Mouse (Mus musculus): Measurements from ENCODE around the gene Gm10392. TPM values are rescaled to one million over a fixed set of nuclear protein-coding genes. Genes with fewer than 3 reads are reported as not detected.

Gene Gm10392
- polyA plus RNA-seq, 1 experiment from 2014 or later, result not detected

DNA sequence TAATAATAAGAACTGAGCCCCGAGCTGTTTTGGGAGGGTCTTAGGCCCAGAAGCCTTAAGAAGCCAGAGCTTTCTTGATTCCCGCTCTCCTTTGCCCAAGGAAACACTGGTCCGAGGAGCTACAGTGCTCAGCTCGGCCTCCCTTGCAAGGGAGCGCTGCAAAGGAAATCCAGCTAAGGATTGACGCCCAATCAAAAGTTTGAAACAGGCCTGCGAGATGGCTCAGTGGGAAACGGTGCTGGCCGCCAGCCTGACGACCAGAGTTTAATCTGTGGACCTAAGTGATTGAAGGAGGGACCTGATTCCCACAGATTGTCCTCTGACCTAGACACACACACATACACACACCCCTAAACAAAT is 5.2 kb downstream of the Gm10392 start:
- Histone ChIP-seq H3K27me3 (ENCODE audit: control insufficient read depth, insufficient read depth, low read length) (peaks cover 8% of the 10 kb centered on the region), H3K36me3 (replicated peaks; ENCODE audit: control insufficient read depth, insufficient read depth, low read depth, low read length) (no peaks in the 10 kb centered on the region), H3K9ac (replicated peaks; ENCODE audit: low read length) (peak overlapping the region; percentile 55), H3K4me2 (ENCODE audit: low read depth, low read length) (peak overlapping the region; percentile 72), H3K9me3 (replicated peaks; ENCODE audit: control insufficient read depth, low read length) (no peaks in the 10 kb centered on the region), H3K4me1 (ENCODE audit: control insufficient read depth, insufficient read depth, low read length) (peaks cover 15% of the 10 kb centered on the region), H3K4me3 (ENCODE audit: low read depth, low read length) (peak overlapping the region; percentile 62), H3K27ac (replicated peaks; ENCODE audit: low read depth, low read length) (no peak overlapping the region)
- no peak for ATAC-seq (replicated peaks; ENCODE audit: insufficient number of reproducible peaks, low FRiP score, low TSS enrichment, low read depth)
- WGBS, result 6% methylated on average over 10 of the region's 10 CpGs
- peak; percentile 53 for DNase-seq (ENCODE audit: low spot score)

DNA sequence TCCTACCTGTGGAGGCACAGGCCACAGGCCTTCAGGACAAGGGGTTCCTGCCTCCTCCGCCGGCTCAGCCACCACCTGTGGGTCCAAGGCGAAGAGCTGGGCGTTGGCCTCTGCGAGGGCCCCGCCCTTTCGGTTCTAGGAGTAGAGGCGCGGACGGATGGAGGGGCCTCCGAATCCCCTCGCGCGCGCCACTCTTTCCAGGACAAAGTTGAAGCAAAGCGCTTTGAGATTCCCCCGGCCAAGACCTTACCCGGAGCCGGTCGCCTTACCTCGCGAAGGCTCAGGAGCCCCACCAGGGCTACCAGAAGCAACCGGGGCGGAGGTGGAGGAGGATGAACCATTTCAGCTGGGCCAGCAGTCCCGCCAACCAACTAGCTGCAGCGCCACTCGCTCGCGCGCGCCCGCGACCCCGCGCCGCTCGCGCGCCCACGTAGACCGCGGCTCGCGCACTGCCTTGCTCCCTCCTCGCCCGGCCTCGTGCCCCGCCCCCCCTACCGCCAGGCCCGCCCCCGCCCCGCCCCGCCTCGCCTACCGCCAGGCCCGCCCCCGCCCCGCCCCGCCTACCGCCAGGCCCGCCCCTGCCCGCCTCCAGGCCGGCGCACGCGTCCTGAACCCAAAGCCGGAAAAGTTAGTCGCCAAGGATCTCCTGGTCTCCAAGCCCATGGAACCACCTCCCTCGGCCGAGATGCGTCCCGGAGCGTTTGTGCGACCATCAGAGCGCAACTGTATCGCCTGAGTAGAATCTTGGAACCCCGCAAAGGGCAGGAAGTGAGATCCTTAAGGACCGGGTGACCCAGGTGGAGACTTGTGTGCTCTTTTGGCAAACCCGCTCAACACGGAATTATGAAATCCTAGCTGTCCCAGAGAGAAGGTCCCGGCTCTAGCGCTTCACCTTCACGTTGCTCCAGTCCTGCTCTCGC is 5.8 kb downstream of the Gm10392 start:
- Histone ChIP-seq H3K36me3 (replicated peaks; ENCODE audit: control insufficient read depth, insufficient read depth, low read depth, low read length) (no peaks in the 10 kb centered on the region), H3K9ac (replicated peaks; ENCODE audit: low read length) (peak overlapping the region; percentile 55), H3K27ac (replicated peaks; ENCODE audit: low read depth, low read length) (no peak overlapping the region), H3K4me3 (ENCODE audit: low read depth, low read length) (peak overlapping the region; percentile 62), H3K9me3 (replicated peaks; ENCODE audit: control insufficient read depth, low read length) (no peaks in the 10 kb centered on the region), H3K4me1 (ENCODE audit: control insufficient read depth, insufficient read depth, low read length) (peaks cover 15% of the 10 kb centered on the region), H3K27me3 (ENCODE audit: control insufficient read depth, insufficient read depth, low read length) (peaks cover 8% of the 10 kb centered on the region), H3K4me2 (ENCODE audit: low read depth, low read length) (peak overlapping the region; percentile 72)
- ATAC-seq (replicated peaks; ENCODE audit: insufficient number of reproducible peaks, low FRiP score, low TSS enrichment, low read depth) (peak; percentile 45), DNase-seq (ENCODE audit: low spot score) (peak; percentile 91)
- under 1% methylated on average over 63 of the region's 84 CpGs for WGBS

DNA sequence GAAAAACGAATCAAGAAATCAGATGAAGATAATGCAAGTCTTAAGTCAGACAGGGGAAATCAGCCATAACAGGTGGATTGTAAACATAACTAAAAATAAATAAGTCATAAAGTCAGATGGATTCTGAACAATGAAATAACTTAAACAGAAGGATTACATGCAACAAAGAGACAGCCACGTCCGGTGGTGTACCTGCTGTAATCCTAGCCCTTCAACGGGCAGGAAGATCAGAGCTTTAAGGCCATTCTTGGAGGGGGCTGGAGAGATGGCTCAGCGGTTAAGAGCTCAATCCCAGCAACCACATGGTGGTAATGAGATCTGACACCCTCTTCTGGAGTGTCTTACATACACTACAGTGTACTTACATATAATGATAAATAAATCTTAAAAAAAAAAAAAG is 7.7 kb downstream of the Gm10392 start:
- Histone ChIP-seq H3K4me1 (ENCODE audit: control insufficient read depth, insufficient read depth, low read length) (peaks cover 15% of the 10 kb centered on the region), H3K4me3 (ENCODE audit: low read depth, low read length) (no peak overlapping the region), H3K27me3 (ENCODE audit: control insufficient read depth, insufficient read depth, low read length) (peaks cover 7% of the 10 kb centered on the region), H3K9ac (replicated peaks; ENCODE audit: low read length) (no peak overlapping the region), H3K4me2 (ENCODE audit: low read depth, low read length) (no peak overlapping the region), H3K36me3 (replicated peaks; ENCODE audit: control insufficient read depth, insufficient read depth, low read depth, low read length) (peaks cover 11% of the 10 kb centered on the region), H3K27ac (replicated peaks; ENCODE audit: low read depth, low read length) (no peak overlapping the region), H3K9me3 (replicated peaks; ENCODE audit: control insufficient read depth, low read length) (no peaks in the 10 kb centered on the region)
- ATAC-seq (replicated peaks; ENCODE audit: insufficient number of reproducible peaks, low FRiP score, low TSS enrichment, low read depth) (no peak), DNase-seq (ENCODE audit: low spot score) (no peak)
- WGBS, result 74% methylated on average over 5 of the region's 5 CpGs

DNA sequence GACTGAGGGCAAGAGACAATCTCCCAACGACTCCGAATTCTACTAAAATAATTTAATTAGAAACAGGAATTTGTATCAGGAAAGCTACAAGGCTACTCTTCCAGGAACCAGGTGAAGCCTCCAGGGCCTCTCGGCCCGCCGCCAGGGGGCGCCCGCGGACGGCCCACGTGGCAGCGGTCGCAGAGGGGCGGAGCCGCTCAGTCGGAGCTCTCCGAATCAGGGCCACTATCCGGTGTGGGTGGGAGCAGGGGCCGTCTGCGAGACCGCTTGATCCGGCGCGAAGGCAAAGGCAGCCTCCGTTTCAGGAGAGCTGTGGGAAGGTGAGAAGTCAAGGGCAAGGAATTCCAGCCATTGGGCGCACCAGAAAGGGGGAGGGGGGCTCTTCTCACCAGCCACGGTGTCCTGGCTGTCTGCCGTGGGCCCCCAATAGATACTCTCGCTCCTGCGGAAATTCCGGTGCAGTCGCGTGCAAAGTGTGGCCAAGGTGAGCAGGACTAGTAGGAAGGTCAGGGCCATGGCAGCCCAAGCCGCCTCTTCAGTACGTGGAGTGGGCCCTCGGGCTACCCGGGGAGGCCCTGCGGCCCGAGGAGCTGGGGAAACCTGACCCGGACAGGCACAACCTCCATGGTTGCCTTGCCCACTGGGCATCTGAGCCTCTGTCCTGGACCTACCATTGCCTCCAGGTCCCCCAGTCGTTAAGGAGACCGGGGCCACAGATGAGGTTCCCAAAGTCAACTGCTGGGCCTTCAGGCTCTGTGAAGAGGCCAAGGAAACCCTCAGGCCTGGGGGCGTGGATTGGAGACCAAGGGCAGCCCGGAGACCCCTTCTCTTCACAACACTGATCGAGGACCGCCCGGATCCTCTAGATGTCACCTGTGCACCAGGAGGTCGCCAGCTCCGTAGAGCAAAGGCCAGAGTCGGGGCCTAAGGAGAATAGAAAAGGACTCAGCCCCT is 10.7 kb downstream of the Gm10392 start:
- Histone ChIP-seq H3K27ac (replicated peaks; ENCODE audit: low read depth, low read length) (no peak overlapping the region), H3K4me2 (ENCODE audit: low read depth, low read length) (peak overlapping the region; percentile 41)

GRCm38 (mm10) chr11:77507426-77507825 is 11.6 kb downstream of the Gm10392 start:
- no peak overlapping the region for H3K4me2 ChIP-seq (ENCODE audit: low read depth, low read length)
- H3K4me3 ChIP-seq (ENCODE audit: low read depth, low read length), result no peak overlapping the region
- peaks cover 20% of the 10 kb centered on the region for H3K36me3 ChIP-seq (replicated peaks; ENCODE audit: control insufficient read depth, insufficient read depth, low read depth, low read length)
- H3K27ac ChIP-seq (replicated peaks; ENCODE audit: low read depth, low read length), result no peak overlapping the region
- no peaks in the 10 kb centered on the region for H3K9me3 ChIP-seq (replicated peaks; ENCODE audit: control insufficient read depth, low read length)
- 71% methylated on average over 4 of the region's 4 CpGs for WGBS
- no peaks in the 10 kb centered on the region for H3K27me3 ChIP-seq (ENCODE audit: control insufficient read depth, insufficient read depth, low read length)
- no peak overlapping the region for H3K9ac ChIP-seq (replicated peaks; ENCODE audit: low read length)
- no peak for DNase-seq (ENCODE audit: low spot score)
- ATAC-seq (replicated peaks; ENCODE audit: insufficient number of reproducible peaks, low FRiP score, low TSS enrichment, low read depth), result no peak
- H3K4me1 ChIP-seq (ENCODE audit: control insufficient read depth, insufficient read depth, low read length), result peaks cover 3% of the 10 kb centered on the region; the same call in 1 of the 2 replicates

More for the DNA sequence above, 10.7 kb downstream of the Gm10392 start:
- Histone ChIP-seq H3K4me3 (ENCODE audit: low read depth, low read length) (peak overlapping the region; percentile 12), H3K4me1 (ENCODE audit: control insufficient read depth, insufficient read depth, low read length) (peaks cover 3% of the 10 kb centered on the region; the same call in 1 of the 2 replicates), H3K9me3 (replicated peaks; ENCODE audit: control insufficient read depth, low read length) (no peaks in the 10 kb centered on the region), H3K27me3 (ENCODE audit: control insufficient read depth, insufficient read depth, low read length) (no peaks in the 10 kb centered on the region), H3K36me3 (replicated peaks; ENCODE audit: control insufficient read depth, insufficient read depth, low read depth, low read length) (peaks cover 14% of the 10 kb centered on the region), H3K9ac (replicated peaks; ENCODE audit: low read length) (peak overlapping the region; percentile 10; the same call in 1 of the 2 replicates)
- 19% methylated on average over 49 of the region's 49 CpGs for WGBS
- ATAC-seq (replicated peaks; ENCODE audit: insufficient number of reproducible peaks, low FRiP score, low TSS enrichment, low read depth) (peak; percentile 15; the same call in 1 of the 2 replicates), DNase-seq (ENCODE audit: low spot score) (peak; percentile 90)

GRCm38 (mm10) chr11:77506941-77507340 is 12.1 kb downstream of the Gm10392 start:
- Histone ChIP-seq H3K4me3 (ENCODE audit: low read depth, low read length) (no peak overlapping the region), H3K36me3 (replicated peaks; ENCODE audit: control insufficient read depth, insufficient read depth, low read depth, low read length) (peaks cover 20% of the 10 kb centered on the region), H3K4me1 (ENCODE audit: control insufficient read depth, insufficient read depth, low read length) (no peaks in the 10 kb centered on the region), H3K4me2 (ENCODE audit: low read depth, low read length) (no peak overlapping the region), H3K9ac (replicated peaks; ENCODE audit: low read length) (no peak overlapping the region), H3K9me3 (replicated peaks; ENCODE audit: control insufficient read depth, low read length) (no peaks in the 10 kb centered on the region), H3K27ac (replicated peaks; ENCODE audit: low read depth, low read length) (no peak overlapping the region), H3K27me3 (ENCODE audit: control insufficient read depth, insufficient read depth, low read length) (no peaks in the 10 kb centered on the region)
- 77% methylated on average over 6 of the region's 6 CpGs for WGBS
- ATAC-seq (replicated peaks; ENCODE audit: insufficient number of reproducible peaks, low FRiP score, low TSS enrichment, low read depth) (no peak), DNase-seq (ENCODE audit: low spot score) (no peak)

- Histone ChIP-seq H3K9me3 (replicated peaks; ENCODE audit: control insufficient read depth, low read length) (no peaks in the 10 kb centered on the region), H3K4me3 (ENCODE audit: low read depth, low read length) (no peak overlapping the region), H3K4me2 (ENCODE audit: low read depth, low read length) (no peak overlapping the region), H3K27me3 (ENCODE audit: control insufficient read depth, insufficient read depth, low read length) (no peaks in the 10 kb centered on the region), H3K9ac (replicated peaks; ENCODE audit: low read length) (no peak overlapping the region), H3K27ac (replicated peaks; ENCODE audit: low read depth, low read length) (no peak overlapping the region), H3K4me1 (ENCODE audit: control insufficient read depth, insufficient read depth, low read length) (no peaks in the 10 kb centered on the region), H3K36me3 (replicated peaks; ENCODE audit: control insufficient read depth, insufficient read depth, low read depth, low read length) (peaks cover 20% of the 10 kb centered on the region)
- WGBS, result 89% methylated on average over 14 of the region's 14 CpGs
- DNase-seq (ENCODE audit: low spot score) (no peak), ATAC-seq (replicated peaks; ENCODE audit: insufficient number of reproducible peaks, low FRiP score, low TSS enrichment, low read depth) (no peak)
These were observed 12.7 kb downstream of the Gm10392 start for GRCm38 (mm10) chr11:77506273-77506672.

All from embryonic facial prominence, embryonic 11.5 days (tissue).